Mouse (Mus musculus): ENCODE data around the gene Psmd14.

DNA sequence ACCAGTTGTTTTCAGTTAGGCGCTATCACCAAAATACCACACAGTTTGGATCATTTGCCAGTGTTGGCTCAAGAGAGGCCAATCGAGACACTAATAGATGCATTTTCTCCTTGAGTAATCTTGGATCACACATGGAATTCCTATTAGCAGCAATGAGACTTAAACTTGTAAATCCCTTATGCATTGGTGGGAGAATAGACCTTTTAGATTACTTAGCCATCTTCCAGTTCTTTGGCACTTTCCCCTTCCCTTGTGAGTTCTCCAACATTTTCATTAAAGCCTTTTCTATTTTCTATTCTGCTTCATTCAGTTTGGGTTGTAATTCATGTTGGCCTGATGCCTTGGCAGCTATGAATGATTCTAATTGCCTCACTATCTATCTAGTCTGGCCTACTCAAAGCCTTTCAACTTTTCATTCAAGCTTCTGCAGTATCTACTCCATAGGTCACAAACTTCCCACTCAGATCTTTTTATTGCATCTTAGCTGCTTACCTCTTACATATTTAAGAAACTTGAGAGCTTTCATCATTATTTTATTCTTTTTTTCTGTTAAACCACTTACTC lies 125.8 kb downstream of the Psmd14 start:
- no peak for TF ChIP-seq CTCF (IDR thresholded peaks at IDR 0.05; ENCODE audit: control insufficient read depth, insufficient read depth, low read length)
- no peak for TF ChIP-seq POLR2A (IDR thresholded peaks at IDR 0.05; ENCODE audit: borderline replicate concordance, control insufficient read depth, low read depth, low read length)

Measured in bone marrow, adult 2 months (tissue).